Mouse (Mus musculus) lung, postnatal 25 days (tissue): ENCODE data around the gene Scaf4.

Experiments used
- DNase-seq: peaks from one replicate; pipeline ENCODE4 v3.0.0; 2022; ENCODE audit warnings: low spot score

Scaf4 gene

DNA sequence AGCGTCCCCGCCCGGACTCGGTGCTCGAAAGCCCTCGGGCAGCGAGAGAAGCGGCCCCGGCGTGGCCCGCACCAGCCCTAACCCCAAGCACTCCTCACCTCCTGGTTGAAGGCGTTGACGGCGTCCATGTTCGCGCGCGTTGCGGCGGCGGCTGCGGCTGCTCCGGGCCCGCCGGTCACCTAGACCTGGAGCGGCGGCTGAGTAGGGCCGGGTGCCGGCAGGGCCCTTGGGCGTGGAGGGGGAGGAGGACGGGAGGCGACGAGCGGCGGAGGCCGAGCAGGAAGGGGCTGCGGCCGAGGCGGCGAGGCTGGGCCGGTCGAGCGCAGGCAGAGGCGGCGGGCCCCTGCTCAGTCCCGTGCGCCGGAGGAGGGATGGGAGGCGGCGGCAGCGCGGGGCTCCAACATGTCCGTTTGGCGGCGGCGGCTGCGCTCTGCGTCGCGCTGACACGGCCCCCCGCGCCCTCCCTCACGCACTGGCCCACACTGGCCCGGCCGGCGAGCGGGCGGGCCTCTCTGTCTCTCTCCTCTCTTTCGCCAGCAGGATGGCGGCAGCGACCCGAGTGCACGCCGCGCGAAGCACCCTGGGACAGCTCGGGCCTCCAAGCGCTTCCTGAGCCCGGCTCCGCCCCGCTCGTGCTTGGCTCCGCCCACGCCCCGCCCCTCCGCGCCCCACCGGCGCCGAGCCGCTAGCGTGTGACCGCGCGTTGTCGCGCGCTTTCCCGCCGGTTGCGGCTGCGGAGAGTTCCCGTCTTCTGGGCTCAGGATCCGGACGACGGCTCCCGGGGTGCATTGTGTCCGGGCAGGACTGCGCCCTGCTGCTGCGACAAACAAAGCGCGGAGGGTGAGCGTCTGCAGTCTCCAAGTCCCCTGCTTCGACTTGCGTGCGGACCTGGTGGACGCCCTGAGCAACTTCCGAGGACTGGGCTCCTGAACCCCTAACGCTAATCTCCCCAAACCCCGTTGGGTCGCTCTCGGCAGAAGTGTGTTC, at the start of gene Scaf4:
Scaf4 (minus strand) TSS at position 599 of the 987 bp plus-strand sequence.
- peak; percentile 96 for DNase-seq

DNA sequence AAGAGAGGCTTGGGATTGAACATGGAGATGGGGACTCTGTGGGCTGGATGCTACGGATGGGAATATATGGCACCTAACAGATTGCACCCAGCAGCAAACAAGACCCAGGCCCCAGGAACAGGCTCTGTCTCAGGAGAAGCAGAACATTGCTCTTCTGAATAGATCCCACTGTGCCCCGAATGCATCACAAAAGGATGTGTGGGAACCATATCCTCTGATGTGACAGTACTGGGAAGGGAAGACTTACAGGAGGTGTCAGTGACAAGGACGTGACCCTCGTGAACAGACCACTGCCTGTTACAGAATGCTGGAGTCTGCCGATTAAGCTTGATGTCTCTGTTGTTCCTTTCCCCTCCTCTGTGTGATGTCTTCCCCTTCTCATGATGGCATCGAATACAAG, 48.2 kb upstream of the Scaf4 start:
- DNase-seq: no peak

DNA sequence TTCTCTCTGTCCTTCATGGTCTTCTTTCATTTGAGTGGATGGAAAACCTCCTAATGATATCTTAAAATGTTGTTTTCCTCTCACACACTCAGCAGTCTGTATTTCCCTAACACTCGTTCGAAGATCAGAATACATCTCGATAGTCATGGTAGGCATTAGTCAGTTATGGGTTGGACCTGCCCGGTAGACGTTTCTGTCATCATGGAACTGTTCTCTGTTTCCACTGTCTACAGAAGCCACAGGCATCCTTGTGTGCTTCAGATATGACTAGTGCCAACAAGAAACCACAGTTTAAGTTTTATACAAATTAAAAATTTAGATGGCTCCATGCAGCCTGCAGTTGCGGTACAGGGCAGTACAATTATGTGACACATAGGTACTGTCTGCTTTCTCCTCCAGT, 46.7 kb upstream of the Scaf4 start:
- no peak for DNase-seq

DNA sequence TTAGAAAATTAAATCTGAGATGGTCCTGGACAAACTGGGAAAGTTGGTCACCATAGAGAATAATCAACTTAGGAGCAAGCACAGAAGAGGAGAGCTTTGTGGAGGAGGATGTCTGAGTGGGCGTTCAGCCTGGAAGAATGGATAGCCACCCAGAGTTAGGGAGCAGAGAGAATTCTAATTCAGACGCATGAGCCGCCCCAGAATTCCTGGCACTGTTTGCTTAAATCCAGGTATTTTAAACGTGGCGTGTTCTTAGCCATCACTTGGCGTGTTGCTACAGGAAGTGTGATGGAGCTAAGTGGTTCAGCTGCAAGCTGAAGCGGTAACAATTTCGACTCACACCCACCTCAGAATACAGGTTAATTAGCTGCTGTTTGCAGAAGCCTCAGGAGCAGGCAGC, 45.2 kb upstream of the Scaf4 start:
- DNase-seq: no peak

DNA sequence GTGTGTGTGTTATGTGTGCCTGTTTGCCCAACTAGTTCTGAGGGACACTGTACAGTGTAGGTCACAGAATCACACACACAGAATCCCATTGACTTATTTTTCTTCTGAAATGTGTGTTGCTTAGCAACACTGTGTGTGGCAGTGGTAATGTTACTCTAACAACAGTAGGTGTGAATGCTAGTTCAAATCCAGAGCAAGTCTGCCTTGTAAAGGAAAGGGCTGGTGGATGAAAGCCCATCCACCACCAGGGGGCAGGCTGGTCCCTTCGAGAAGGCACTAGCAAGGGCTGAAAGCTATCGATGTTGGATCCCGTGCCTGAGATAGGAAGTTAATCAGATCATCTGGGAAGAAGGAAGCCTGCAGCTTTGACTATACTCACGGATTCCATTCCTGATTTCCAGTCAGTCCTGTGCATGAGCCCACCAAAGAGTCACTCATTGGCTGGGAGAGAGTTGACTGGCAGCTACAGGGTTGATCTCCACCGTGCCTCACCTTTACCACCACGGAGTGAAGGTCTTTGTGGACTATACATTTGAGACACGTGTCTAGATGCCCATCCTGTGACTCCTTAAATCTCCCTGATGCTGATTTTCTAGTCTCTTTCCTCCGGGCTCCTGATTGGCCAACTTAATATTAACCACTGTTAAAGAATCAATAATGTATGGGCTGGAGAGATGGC, 38.7 kb upstream of the Scaf4 start:
- DNase-seq: peak; percentile 81

DNA sequence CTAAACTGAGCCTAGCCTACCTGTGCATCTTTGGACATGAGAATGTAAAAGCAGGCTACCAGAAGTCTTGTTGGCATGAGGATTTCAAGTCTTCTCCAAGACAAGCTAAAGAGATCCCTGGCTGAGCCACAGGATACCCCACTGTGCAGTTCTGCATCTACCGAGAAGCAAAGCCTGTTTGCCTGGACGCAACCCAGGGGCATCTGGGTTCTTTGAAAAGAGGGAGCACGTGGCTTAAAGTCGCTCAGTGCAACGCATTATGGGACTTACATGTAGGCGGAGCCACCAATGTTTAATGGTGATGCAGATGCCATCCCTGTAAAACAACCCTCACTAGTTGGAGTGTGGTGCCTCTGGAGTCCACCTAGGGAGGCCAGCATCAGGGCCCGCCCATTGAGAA, 35.0 kb upstream of the Scaf4 start:
- no peak for DNase-seq

DNA sequence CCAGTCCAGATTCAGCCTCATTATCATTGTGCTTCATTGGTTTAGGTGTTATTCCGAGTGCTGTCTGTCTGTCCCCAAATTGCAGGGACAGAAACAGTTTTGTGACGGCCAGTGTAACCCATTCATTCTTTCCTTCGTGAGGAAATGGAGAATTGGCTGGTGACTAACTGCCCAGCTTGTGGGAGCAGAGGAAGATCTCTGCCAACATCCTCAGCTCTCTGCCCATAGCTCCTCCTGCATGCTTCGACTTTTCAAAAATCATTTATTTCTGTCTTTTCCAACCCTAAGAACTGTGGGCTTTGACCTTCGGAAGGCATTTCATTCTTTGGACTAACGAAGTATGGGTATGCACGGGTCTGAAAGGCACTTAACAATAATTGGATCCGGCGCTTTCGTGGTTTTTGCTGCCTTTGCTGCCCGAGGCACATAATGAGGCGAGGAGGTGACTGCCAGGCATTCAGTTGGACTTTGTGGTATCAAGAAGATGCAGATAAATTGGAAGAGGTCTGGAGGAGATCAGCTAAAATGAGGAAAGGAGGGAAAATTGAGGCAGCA, 34.1 kb upstream of the Scaf4 start:
- DNase-seq: no peak

DNA sequence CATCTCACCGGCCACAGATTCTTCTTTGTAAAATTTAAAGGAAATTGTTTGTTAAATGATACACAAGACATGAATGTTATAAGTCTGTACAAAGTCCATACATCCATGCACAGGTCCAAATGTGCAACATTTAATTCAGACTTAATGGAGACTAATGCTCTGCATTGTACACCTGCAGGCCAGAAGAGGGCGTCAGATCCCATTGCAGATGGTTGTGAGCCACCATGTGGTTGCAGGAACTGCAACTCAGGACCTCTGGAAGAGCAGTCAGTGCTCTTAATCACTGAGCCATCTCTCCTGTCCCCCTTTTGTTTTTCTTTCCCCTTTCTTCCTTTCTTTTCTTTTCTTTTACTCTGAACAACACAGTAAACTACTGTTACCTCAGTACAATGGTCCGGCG, 33.5 kb upstream of the Scaf4 start:
- DNase-seq: no peak

DNA sequence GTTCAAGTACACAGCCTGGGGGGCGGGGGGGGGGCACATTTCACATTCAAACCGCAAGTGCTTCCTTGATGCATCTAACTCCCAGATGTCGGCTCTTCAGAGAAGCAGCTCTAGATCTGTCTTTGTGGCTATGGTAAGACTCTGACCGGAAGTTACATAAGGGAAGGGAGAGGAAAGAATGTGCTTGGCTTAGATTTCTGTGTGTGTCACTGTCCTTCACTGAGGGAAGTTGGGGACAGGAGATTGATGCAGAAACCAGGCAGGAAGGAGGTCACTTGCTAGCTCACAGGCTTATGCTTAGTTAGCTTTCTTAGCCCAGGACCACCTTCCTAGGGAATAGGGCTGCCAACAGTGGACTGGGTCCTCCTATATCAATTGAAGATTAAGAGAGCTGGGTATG, 31.6 kb upstream of the Scaf4 start:
- DNase-seq: no peak

DNA sequence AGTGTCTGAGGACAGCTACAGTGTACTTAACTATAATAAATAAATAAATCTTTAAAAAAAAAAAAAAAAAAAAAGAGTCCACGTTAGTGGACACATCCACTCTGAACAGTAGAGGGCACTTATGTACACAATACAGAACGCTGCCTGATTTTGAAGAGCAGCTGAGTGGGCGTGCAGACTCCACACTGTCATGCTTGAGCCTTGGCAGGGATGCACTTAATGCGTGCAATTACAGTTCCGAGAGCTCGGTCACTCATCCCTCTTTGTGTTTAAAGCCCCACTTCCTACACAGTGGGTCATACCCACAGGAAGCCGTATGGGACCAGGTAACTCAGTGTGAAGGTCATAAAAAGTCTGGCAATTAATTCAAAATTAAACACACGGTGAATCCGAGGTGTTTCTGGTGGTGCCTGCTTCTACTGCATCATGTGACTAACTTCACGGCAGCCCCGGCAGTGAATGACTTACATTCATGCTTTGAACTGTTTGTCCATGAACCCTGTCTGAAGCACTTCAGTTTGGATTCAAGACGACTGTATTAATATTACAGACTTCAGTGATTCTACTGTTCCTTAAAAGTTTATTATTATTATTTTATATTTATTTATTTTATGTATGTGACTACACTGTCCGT, 28.3 kb upstream of the Scaf4 start:
- no peak for DNase-seq

DNA sequence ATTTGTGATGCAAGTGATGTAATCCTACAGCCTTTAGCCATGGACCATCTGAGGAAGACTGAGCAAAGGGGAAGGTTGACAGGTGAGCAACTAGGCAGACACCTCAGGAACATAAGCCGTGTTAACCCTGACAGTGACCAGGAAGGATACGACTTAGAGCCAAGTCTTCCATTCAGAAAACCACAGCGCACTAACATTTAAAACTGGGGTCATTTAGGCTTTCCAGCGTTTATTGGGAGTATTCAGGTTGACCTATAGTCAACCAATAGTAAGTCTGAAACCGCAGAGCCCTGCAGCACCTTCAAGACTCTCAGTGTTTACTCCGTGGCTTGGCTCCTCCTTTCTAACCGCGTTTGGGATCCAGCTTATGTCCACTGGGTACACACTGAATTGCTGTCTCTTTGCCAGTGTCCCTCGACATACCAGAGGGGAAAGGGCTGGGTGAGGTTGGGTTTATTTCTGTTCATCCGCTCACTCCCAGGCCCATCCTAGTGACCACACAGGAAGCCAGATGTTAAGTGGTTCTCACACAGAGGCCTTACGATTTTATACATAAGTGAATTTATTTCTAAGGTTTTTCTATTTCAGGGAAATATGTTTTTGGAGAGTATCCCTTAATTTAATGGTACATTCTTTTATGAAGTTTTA, 26.3 kb upstream of the Scaf4 start:
- no peak for DNase-seq

DNA sequence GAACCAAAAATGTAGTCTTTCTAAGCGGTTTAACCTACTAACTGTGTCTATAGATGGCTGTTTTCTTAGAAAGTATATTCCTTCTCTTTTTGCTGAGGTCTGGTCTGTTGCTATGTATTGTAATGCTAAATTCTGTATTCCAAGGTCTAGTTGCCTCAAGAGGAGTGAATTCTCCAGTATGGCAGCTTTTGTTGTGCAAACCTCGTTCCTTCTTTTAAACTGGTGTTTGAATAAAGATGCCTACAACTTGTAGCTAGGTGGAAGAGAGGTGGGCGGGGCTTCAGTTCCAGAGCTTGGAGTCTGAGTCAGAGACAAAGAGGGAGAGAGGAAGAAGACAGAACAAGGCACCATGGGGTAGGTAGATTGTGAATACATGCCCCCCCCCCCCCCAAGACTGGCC, 25.5 kb upstream of the Scaf4 start:
- no peak for DNase-seq

DNA sequence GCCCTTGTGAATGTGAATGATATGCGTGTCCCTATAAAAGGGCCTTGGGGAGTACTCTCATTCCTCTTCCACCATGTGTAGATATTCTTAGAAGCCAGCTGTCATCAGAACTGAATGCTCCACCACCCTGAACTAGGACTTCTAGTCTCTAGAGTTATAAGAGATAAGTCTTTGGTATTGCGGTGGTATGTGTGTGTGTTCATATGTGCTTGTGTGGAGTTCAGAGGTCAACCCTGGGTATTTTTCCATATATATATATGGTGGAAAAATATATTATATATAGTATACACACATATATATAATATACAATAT, 19.6 kb upstream of the Scaf4 start:
- no peak for DNase-seq

DNA sequence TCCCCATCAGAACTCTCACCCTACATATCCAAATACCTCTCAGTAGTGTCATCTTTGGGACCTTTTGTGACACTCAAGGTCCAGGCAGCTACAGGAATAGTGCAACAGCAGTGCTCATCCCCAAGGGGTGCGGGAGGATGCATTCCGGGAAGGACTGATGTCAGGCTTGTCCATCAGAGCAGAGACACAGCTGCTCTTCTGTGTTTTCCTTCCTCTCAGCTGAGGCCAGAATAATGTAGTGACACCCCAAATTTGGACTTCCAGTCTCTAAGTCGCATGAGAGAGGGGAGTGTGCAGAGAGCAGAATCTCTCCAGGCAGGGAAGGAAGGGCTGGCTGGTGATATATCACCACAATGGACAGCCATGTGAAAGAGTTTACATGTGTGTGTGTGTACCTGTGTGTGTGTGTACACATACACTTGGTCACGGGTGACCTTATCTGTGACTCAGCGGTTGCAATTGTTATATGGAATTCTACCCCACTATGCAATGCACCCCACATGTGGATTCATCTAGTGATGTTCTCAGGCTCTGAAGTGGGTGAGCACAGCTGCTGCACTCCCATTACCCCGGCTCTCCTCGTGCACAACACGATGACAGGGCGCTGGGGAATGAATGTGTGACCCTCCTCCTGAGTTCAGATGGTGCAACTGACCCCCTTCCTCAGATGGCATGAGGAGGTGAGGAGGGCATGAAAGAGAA, 19.1 kb upstream of the Scaf4 start:
- DNase-seq: no peak

DNA sequence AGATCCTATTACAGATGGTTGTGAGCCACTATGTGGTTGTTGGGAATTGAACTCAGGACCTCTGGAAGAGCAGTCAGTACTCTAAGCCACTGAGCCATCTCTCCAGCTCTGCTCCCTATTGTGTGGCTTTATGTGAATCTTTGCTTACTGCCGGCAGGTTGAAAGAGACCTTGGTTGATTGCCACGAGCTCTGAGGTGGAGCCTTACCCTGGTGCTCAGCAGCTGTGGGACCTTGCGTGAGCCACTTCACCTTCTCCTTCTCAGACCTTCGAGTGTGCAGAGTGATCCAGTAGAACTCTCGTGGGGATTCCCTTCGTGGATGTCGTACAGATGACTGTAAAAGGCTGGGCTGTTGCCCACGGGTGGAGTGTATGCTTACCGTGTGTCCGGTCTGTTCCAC, 17.4 kb upstream of the Scaf4 start:
- DNase-seq: no peak

DNA sequence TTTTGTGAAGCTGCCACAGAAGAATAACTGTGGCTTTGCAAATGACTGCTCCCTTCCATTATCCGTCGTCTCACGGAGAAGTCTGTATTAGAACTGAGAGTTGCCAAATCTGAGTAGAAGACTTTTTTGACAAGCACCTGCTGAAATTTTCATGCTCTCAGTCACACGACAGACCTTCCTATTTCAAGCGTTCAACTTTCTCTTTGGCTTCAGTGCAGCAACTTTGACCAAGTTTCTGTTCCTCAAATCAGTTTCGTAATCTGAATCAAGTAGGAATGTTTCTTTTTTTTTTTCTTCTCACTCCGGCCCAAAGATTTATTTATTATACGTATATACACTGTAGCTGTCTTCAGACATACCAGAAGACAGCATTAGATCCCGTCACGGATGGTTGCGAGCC, 16.6 kb upstream of the Scaf4 start:
- peak; percentile 26 for DNase-seq

DNA sequence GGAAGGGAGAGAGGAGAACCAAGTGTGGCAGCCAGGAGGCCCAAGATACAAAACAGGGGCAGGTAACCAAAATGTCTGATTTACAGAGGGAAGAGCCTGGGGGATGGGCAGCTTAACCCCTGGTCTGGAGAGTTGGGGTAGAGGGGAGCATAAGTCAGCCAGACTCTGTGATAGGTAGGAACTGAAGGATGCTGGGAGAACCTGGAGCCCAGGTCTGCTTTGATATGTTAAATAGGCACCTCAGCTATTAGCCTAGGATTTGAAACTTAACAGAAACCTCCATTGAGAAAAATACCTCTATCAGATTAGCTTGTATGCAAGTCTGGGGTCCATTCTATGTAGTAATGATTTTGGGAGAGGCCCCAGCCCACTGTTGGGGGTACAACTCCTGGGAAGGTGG, 15.3 kb upstream of the Scaf4 start:
- DNase-seq: no peak

DNA sequence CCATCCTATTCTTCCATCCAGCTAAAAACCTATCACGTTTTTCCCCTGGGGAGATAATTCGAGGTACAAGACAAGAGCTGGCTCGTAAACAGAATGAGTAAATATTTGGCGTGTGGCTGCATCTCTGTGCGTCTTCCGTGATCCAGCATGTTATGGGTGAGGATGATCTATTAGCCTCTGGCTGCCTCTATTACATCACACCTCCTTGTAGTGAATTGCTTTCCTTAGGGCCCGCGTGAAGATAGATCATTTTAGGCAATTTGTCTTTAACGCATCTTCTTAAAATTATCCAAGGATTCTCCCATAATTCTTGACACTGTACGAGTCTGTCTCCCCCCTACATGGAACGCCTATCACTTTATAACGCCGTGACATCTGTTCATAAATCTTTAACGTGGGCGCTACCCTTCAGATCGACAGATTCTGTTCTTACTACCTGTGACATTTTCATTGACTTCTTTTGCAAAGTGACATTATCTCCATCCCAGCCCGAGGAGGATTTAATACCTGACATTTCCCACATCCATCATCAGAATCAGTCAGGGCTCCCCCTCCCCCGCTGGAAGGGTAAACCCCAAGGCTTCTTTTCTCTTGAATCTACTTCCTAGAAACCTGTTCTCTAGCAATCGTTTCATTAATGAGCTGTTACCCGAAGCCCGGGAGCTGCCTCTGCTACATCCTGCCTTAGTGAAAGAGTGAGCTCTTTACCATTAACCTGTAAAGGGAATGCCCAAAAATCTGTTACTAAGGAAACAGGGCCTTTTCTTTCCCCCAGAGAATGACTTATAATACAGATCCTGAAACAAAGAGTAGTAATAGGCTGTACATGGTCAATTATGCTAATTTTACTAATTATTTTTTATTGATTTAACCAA, 14.4 kb upstream of the Scaf4 start:
- DNase-seq: no peak

DNA sequence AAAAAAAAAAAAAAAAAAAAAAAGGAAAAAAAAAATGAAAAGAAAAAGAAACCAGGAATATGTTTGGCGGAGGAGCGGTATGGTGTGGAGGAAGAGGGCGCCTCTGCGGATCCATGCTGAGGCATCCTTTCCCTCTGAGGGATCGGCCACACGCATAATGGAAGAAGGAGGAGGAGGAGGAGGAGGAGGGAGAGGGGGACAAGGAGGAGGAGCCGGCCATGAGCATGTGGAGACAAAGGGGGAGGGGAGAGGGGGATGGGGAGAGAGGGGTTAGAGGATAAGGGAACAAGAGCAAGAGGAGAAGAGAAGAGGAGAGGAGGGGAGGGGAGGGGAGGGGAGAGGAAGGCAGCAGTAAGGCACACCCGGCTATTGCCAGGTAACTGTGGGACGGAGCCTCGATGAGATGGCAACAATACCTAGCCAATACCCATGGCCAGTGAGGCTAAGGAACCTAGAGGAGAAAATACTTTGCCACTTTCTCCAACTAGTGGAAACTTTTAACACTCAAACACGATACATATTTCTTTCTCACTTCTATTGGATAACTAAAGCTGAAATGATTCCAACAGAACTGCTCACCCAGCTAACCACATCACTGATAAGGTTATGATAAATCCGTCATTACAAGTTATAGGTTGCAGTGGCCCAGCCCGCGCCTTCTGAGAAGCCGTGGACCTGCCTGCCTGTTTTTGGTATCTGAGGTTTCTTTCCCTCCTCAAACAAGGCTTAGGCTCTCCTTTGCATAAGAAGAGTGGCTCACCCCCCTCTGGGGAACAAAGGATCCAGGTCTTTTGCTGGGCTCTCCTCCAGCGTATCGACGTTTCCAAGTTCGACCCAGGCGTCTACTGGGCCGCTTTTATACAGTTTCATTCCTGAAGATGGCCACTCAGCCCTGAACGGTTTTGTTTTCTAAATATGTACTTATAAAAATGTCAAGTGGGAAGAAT, 13.4 kb upstream of the Scaf4 start:
- no peak for DNase-seq

DNA sequence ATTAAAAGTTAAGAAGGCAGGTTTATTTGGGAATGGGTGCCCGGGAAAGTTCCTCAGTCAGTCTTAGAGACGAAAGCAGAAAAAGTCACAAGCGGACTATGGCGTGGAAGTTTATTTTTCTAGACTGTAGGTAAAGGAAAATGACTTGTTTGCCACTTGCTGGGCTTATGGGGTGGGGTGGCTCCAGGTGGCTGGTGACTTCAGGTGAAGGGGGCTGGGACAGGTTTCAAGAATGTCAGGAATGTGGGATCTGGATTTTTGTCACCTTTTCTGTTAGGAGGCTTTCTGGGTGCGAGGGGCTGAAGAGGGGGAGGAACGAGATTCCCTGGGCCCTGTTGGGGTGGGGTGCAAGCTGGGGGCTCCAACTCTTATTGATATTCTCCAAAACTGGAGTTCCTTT, 7.4 kb upstream of the Scaf4 start:
- no peak for DNase-seq
